Mouse (Mus musculus) brown adipose tissue, adult 24 weeks (tissue): ENCODE results near the gene I0C0044D17Rik. TPM values are rescaled to one million over a fixed set of nuclear protein-coding genes. Genes with fewer than 3 reads are reported as not detected.

Experiments
- H3K27ac ChIP-seq: fragments of 200-500 bp; replicated peaks from 2 replicates; pipeline ENCODE4 v1.5.1; 2012; ENCODE audit warnings: low read depth, mild to moderate bottlenecking, low read length
- H3K4me1 ChIP-seq: fragments of 200-500 bp; 2 replicates; pipeline ENCODE4 v1.6.1; 2012; ENCODE audit warnings: low read length, mixed read lengths; ENCODE audit not compliant: control insufficient read depth, insufficient read depth, insufficient read length
- H3K4me3 ChIP-seq: fragments of 200-500 bp; 2 replicates; pipeline ENCODE4 v1.5.1; 2012; ENCODE audit warnings: low read depth, mild to moderate bottlenecking, low read length, moderate library complexity; ENCODE audit not compliant: insufficient read depth
- polyA plus RNA-seq: library from polyadenylated mRNA; stranded (reverse); fragments of >200 nt; gene quantifications from 2 replicates; pipeline ENCODE4 v1.2.4, GENCODE M21; 2012; ENCODE audit not compliant: missing spikeins, insufficient read depth, insufficient read length

I0C0044D17Rik gene
- polyA plus RNA-seq, 1 experiment: not detected

- H3K4me1 ChIP-seq: no peaks in the 10 kb centered on the region
- no peak overlapping the region for H3K4me3 ChIP-seq
- H3K27ac ChIP-seq: no peak overlapping the region
These were observed 19.0 kb downstream of the I0C0044D17Rik start for GRCm38 (mm10) chr4:98804476-98805134.

- Histone ChIP-seq H3K4me3 (no peak overlapping the region), H3K27ac (no peak overlapping the region), H3K4me1 (no peaks in the 10 kb centered on the region)
These were observed 21.9 kb downstream of the I0C0044D17Rik start for GRCm38 (mm10) chr4:98801775-98802174.

GRCm38 (mm10) chr4:98800824-98801223 lies 22.8 kb downstream of the I0C0044D17Rik start:
- H3K4me3 ChIP-seq: no peak overlapping the region
- no peaks in the 10 kb centered on the region for H3K4me1 ChIP-seq
- H3K27ac ChIP-seq: no peak overlapping the region

- no peak overlapping the region for H3K27ac ChIP-seq
- H3K4me1 ChIP-seq: no peaks in the 10 kb centered on the region
- no peak overlapping the region for H3K4me3 ChIP-seq
These were observed 26.9 kb downstream of the I0C0044D17Rik start for GRCm38 (mm10) chr4:98796591-98797341.

- Histone ChIP-seq H3K4me3 (no peak overlapping the region), H3K27ac (no peak overlapping the region), H3K4me1 (no peaks in the 10 kb centered on the region)
These were observed 28.4 kb downstream of the I0C0044D17Rik start for GRCm38 (mm10) chr4:98795241-98795640.

- Histone ChIP-seq H3K27ac (no peak overlapping the region), H3K4me3 (no peak overlapping the region), H3K4me1 (peaks cover 5% of the 10 kb centered on the region; the same call in 1 of the 2 replicates)
These were observed 30.2 kb downstream of the I0C0044D17Rik start for GRCm38 (mm10) chr4:98793486-98793885.

GRCm38 (mm10) chr4:98790721-98791120 lies 32.9 kb downstream of the I0C0044D17Rik start:
- peaks cover 5% of the 10 kb centered on the region; the same call in 1 of the 2 replicates for H3K4me1 ChIP-seq
- no peak overlapping the region for H3K27ac ChIP-seq
- no peak overlapping the region for H3K4me3 ChIP-seq

- peaks cover 5% of the 10 kb centered on the region; the same call in 1 of the 2 replicates for H3K4me1 ChIP-seq
- H3K27ac ChIP-seq: no peak overlapping the region
- H3K4me3 ChIP-seq: peak overlapping the region; percentile 7; the same call in 1 of the 2 replicates
These were observed 33.8 kb downstream of the I0C0044D17Rik start for GRCm38 (mm10) chr4:98789861-98790311.

- Histone ChIP-seq H3K27ac (no peak overlapping the region), H3K4me1 (peaks cover 5% of the 10 kb centered on the region; the same call in 1 of the 2 replicates), H3K4me3 (peak overlapping the region; percentile 7; the same call in 1 of the 2 replicates)
These were observed 34.4 kb downstream of the I0C0044D17Rik start for GRCm38 (mm10) chr4:98789133-98789765.

- Histone ChIP-seq H3K4me1 (peaks cover 5% of the 10 kb centered on the region; the same call in 1 of the 2 replicates), H3K27ac (no peak overlapping the region), H3K4me3 (no peak overlapping the region)
These were observed 37.4 kb downstream of the I0C0044D17Rik start for GRCm38 (mm10) chr4:98786281-98786680.

- H3K4me1 ChIP-seq: peaks cover 5% of the 10 kb centered on the region; the same call in 1 of the 2 replicates
- no peak overlapping the region for H3K27ac ChIP-seq
- no peak overlapping the region for H3K4me3 ChIP-seq
These were observed 37.8 kb downstream of the I0C0044D17Rik start for GRCm38 (mm10) chr4:98785851-98786250.

- Histone ChIP-seq H3K4me1 (no peaks in the 10 kb centered on the region), H3K4me3 (no peak overlapping the region), H3K27ac (no peak overlapping the region)
These were observed 45.4 kb downstream of the I0C0044D17Rik start for GRCm38 (mm10) chr4:98778219-98778618.

- no peaks in the 10 kb centered on the region for H3K4me1 ChIP-seq
- H3K27ac ChIP-seq: no peak overlapping the region
- no peak overlapping the region for H3K4me3 ChIP-seq
These were observed 46.2 kb downstream of the I0C0044D17Rik start for GRCm38 (mm10) chr4:98777464-98777863.

- no peak overlapping the region for H3K27ac ChIP-seq
- no peak overlapping the region for H3K4me3 ChIP-seq
- H3K4me1 ChIP-seq: no peaks in the 10 kb centered on the region
These were observed 46.8 kb downstream of the I0C0044D17Rik start for GRCm38 (mm10) chr4:98776721-98777427.

- no peak overlapping the region for H3K27ac ChIP-seq
- no peak overlapping the region for H3K4me3 ChIP-seq
These were observed 49.9 kb downstream of the I0C0044D17Rik start for GRCm38 (mm10) chr4:98773785-98774184.

More at GRCm38 (mm10) chr4:98773785-98774184, 49.9 kb downstream of the I0C0044D17Rik start:
- H3K4me1 ChIP-seq: no peaks in the 10 kb centered on the region
